Mouse (Mus musculus) thymus, adult 2 months (tissue): ENCODE measurements around the gene Atp23.

Experiments
- CTCF ChIP-seq: fragments of 200-500 bp; IDR thresholded peaks from 2 replicates; pipeline ENCODE4 v1.5.1; 2012; ENCODE audit warnings: mild to moderate bottlenecking, control low read depth, low read length, moderate library complexity, borderline replicate concordance; ENCODE audit not compliant: control insufficient read depth, poor library complexity, insufficient read depth; ENCODE audit errors: extremely low read depth
- POLR2A ChIP-seq: fragments of 200-500 bp; IDR thresholded peaks from 2 replicates; pipeline ENCODE4 v1.6.1; 2012; ENCODE audit warnings: mild to moderate bottlenecking, low read length, control low read depth, moderate library complexity; ENCODE audit not compliant: control insufficient read depth, poor library complexity, insufficient read depth; ENCODE audit errors: extremely low read depth

DNA sequence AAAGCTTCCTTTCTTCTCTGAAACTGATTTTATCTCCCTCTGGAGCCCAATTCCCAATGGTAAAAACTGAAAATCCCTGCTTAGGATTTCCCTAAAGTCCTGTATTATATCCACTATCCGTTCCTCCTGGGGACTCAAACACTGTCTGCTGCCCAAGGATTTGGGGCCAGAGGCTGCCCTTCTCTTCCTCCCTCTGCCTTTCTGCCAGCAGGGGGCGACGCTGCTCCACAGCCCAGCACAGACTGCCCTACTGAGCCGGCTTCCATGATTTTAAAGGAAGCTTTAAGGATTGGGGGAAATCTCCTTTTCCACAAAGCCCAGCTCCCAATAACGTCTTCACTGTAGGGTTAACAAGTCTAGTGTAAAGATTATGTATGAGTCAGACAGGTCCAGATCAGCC, 68.1 kb downstream of the Atp23 start:
- TF ChIP-seq CTCF (peak; percentile 43; the same call in 1 of the 2 replicates), POLR2A (no peak)
